Mouse (Mus musculus) retina, adult 2 months (tissue): ENCODE measurements around the gene Plekha8.

Experiments used
- DNase-seq: peaks from one replicate; pipeline ENCODE4 v3.0.0-alpha.2; 2012; ENCODE audit warnings: low read depth, low spot score

The Plekha8 gene

DNA sequence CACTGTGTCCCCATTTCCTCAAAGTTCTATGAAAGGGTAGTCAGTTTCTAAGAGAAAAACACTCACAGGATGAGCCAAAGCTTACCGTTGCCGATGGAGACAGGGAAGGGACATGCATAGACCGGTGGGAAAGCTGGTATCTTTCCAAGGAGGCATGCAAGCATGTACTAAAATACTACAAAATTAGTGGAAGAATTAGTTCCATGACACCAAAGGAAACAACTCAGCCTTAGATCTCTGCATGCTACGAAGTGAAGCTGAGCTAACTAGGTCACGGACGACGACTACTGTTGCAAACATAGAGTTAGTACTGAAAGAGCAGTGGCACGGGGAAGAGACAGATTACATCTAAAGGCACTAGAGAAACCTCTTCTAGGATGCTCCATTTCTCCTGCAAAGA lies 8.0 kb upstream of the Plekha8 start:
- no peak for DNase-seq

DNA sequence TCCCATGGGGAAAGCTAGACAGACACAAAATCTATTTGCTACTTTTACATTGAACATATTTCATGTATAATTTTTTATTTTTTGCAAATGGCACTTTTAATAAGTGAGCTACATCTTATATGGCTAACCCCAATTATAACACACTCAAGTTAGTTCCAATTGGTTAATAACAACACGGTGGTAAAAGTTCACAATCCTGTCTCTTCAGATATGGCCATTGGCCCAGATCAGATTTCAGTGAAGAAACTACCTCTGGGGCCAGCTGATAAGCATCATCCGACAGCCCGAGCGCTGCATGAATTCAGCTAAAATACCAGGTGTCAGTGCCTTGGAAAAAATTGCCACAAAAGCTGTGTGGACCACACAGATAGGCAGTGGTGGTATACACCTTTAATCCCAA lies 7.2 kb upstream of the Plekha8 start:
- no peak for DNase-seq

DNA sequence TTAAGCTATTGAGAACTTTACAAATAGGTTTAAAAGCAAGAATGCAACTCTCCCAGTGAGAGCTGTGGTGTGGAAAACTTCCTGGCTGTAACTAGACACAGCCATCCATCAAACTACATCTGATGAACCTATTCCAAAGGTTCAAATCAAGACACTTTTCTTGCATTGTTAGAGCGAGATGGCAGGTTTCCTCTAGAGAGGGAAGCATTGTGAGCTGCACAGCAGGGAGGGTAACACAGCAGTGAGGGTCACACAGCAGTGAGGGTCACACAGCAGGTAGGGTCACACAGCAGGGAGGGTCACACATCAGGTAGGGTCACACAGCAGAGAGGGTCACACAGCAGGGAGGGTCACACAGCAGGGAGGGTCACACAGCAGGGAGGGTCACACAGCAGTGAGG lies 6.7 kb upstream of the Plekha8 start:
- DNase-seq, result no peak

DNA sequence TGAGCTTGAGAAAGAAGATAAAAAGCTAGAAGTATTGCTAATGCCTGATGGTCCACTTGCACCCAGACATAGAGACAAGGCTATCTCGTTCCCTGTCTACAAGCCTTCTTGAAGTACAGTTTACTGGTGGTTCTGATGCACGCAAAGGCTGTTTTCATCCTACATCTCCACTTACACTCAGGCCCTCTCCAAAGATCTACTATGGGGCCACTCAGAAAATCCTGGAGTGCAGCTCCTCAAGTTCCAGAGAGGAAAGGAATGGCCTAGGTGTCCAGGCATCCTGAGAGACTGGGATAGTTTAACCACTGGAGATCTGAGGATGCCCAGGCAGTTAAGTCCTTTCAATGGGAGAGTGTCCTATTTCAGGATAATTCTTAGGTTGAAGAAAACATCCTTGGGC lies 4.2 kb upstream of the Plekha8 start:
- no peak for DNase-seq

DNA sequence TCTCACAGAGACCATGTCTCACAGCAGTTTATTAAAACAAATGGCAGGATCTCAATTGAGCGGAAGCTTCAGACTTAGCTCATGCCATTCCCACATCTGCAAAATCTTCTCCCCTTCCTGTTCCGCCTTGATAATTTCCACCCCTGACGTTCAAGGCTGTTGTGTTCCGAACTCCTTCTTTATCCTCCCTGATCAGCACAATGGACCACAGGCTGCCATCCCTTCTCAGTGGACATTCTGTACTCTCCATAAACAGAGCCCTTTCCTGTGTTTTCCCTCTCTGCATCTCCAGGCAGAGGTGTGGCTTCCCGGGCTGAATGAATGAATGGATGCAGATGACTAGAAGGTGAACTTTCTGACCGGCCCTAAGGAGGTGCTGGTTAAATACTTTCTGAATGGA lies 3.1 kb upstream of the Plekha8 start:
- DNase-seq, result no peak

DNA sequence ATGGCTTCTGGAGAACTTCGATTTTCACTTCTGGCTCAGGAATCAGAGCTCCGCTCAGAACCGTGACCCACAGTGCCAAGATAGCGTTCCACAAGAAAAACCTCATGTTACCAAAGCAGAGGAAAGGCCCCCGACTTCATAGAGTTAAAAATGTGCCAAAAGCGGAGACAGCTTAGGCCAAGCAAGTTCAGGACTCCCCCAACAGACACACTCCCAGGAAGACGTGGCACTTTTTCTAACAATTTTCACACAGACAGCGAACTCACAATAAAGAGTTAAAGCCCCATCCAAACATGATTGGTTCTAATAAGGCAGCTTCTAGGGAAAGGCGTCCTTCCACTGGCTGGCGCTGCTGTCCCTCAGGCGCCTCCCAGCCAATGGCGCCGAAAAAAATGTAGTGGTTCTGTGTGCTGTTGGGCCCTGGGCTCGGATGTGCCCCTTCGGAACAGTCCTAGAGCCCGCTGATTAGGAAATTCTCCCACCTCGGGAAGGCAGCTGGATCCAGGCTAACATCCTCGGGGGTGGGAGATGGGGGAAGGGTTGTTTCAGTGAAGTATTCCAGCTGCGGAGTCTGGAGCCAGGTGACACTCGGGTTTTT lies 1.9 kb upstream of the Plekha8 start:
- DNase-seq, result peak; percentile 81

DNA sequence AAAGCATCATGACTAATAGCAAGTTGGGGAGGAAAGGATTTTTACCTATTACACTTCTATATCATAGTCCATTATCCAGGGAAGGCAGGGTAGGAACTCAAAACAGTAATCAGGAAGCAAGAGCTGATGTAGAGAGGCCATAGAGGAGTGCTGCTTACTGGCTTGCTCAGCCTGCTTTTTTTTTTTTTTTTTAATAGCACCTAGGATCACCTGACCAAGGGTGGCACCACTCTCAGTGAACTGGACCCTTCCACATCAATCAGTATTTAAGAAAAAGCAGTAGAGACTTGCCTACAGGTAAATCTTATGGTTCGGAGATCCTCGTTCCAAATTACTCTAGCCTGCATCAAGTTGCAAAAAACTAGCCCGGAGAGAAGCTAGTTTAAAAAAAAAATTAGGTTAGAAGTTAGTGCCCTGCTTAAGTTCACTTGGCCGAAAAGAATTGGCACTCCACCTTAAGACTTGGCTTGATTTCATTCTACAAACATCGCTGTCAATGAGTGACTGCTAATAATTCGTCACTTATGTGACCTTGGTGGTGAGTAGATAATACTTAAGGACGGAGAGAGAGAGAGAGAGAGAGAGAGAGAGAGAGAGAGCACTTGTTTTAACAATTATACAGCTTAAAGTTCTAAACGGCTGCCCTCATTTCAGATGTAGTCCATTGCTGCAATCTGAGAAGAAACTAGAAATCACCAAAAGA lies 994 bp upstream of the Plekha8 start:
- no peak for DNase-seq

DNA sequence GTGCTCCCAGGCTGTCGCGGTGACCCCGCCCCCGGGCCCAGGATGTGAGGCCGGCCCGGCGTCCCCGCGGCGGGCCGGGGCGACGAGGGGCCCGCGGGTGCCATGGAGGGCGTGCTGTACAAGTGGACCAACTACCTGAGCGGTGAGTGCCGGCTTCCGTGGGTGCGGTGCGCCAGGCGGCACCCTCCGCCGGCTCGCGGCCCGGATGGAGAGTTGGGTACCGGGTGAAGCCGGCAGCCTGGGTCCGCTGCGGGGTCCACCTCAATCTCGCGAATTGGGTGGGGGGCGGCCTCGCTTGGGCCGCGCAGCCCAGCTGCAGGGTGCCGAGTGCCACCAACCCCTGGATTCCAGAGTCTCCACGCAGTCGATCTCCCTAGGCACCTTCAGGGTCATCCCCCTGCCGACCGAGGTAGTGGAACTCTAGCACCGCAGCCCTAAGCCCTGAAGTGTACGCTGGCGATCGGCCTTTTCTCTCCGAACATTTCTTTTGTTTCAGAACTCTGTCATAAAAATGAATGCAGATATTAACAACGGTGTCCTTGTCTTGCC lies 493 bp downstream of the Plekha8 start:
- DNase-seq, result no peak

DNA sequence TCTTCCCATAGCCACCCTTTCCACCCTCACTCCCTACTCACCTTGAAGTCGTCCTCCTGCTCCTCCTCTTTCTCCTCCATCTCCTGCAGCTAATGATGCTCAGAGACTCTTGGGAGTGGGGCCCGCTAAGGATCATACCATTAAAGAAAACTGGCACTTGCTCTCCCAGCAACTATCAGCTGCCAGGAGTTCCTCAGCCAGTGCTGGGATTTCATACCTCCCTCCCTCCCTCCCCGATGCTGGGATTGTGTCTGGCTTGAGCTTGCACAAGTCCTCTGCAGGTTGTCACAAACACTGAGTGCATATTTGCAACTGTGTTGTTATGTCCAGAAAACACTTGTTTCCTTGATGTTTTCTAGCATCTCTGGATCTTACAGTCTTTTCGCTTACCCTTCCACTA lies 2.3 kb downstream of the Plekha8 start, which contains the start of gene Fkbp14:
TSS of gene Fkbp14 (minus strand) at position 101 of the 400 bp plus-strand sequence.
- no peak for DNase-seq

DNA sequence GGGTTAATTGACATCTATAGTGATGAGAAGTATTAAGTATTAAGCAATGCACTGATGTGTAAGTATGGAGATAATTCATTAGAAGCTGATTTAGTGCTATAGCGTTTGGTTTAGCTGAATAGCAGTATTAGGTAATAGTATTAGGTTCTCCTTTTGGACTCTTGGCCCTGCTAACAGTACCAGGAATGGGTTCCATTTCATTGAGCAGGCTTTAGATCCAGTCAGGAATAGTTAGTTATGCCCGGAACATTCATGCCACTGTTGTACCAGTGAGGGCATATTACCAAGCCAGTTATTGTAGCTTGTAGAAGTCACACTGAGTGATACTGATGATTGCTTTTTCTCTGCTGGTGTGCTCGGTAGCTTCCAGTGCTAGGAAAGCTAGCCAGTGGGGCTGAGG lies 2.8 kb downstream of the Plekha8 start:
- DNase-seq, result no peak

DNA sequence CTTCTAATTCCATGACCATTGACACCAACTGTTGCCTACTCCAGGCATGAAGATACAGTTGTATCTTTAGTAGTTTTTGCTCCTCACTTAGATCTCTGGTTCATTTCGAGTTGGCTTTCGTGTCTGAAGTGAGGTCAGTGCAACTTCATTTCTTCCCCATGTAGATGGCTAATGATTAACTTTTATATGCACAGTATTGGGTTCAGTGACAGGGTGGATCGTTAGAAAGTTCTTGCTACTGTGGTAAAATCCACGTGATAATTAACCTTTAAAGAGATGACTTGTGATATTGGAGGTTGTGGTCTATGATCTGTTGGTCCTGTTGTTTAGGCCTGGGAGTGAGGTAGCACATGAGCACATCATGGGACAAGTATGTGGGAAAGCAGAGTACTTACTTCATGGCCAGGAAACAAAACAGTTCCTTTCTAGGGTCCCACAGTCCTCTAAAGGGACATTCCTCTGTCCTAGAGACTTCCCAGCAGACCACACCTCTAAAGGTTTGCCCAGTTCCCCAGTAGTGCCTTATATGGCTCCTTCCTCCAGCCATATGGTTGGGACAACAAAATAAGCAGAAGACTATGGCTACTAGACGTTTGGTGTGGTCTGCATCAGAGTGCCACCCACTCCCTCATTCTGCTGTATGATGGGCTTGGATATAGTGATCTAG lies 5.9 kb downstream of the Plekha8 start:
- DNase-seq, result no peak

DNA sequence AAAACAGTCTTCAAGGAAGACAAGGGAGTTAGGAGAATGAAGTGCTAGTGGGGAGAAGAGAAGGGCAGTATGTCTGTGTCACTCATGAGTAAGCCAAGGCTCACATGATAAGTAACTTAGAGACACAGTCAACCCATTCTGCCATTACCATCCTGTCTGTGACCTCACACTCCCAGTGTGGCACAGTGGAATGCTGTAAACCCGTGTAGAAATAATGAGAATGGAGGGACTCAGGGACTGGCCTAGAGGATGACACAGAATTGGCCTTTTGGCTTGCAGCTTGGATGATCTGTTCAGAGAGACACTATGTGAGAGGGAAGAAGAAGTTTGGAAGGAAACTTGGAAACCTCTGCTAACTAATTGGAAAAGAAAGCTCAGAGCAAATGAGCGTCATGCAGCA lies 8.0 kb downstream of the Plekha8 start:
- no peak for DNase-seq

DNA sequence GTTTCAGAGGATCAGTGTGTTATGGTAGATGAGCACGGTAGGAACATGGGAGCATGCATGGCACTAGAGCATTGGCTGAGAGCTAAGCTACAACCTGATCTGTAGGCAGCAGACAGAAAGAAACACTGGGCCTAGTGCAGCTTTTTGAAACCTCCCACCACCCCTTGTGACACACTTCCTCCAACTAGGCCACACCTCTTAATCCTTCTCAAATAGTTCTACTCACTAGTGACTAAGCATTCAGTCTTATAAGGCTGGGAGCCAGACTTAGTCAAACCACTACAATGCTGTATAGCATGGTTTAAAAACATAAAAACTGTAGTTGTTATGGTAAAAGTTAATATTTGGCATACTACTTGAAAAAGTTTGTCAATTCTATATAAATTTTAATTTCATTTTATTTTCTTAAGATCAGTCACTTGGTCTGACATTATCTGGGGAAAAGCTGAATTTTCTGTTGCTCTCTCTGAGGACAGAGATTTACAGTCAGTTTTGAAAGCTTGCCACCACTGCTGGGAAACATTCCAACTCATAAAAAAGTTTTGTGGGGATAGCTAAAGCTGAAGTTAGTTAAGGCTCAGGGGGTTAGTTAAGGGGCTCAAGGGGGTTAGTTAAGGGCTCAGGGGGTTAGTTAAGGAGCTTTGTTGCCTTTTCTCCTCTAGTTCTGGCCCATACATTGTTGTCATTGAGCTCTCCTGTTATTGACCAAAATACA lies 9.2 kb downstream of the Plekha8 start:
- no peak for DNase-seq

DNA sequence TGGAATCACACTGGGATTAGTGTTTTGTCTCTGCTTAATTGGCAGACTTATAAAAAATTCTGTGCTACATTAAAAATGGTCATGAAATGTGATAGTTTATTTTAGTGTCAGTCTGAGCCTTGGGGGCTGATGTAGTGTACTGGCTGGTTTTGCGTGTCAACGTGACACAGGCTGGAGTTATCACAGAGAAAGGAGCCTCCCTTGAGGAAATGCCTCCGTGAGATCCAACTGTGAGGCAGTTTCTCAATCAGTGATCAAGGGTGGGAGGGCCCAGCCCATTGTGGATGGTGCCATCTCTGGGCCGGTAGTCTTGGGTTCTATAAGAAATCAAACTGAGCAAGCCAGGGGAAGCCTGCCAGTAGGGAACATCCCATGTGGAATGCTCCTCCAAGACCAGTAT lies 11.3 kb downstream of the Plekha8 start:
- no peak for DNase-seq

DNA sequence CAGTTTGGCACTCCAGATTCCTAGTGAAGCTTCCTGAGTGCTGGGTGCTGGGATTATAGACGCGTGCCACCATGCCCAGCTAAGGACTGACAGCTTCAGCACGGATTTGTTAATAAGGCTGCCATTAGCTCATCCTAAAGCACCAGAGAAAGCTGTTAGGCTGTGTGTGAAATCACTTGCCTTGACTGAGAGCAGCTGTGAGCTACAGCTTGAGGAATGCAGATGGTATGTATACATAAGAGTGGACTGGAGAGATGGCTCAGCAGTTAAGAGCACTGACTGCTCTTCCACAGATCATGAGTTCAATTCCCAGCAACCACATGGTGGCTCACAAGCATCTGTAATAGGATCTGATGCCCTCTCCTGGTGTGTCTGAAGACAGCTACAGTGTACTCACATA lies 22.5 kb downstream of the Plekha8 start:
- no peak for DNase-seq

DNA sequence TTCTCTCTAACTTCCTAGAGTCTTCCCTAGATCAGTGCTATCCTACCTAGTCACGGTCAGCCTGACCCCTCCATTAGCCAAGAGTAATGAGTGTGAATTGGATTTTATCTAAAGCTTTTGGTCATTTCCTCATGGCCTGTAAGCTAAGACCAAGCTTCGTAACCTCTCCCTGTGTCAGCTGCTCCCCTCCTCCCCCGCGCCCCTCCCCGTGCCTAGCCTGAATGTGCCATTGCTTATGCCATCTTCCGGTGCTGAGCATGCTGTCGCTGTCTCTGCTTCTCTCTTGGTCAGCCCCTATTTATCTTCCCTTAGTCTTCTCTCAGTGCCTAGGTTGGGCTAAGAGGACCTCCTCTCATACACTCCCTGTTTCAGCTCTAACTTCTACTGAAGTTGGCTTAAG lies 24.6 kb downstream of the Plekha8 start:
- DNase-seq, result no peak

DNA sequence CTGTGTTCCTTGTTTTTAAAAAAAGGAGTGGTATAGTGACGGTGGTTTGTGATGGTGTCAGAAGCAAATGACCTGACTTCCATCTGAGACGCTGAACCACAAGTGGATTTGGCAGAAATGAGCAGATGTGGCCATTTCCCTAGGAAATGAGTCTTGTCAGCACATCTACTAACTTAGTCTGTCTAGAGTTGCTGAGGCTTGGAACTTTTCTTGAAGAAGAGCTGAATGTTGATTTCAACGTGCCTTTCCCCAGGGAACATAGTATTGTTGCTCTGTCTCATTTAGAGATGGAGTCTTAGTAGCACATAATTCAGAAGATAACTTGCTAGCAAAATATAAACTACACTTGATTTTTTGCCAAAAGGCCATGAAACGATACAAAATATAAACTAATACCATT lies 25.4 kb downstream of the Plekha8 start:
- no peak for DNase-seq

DNA sequence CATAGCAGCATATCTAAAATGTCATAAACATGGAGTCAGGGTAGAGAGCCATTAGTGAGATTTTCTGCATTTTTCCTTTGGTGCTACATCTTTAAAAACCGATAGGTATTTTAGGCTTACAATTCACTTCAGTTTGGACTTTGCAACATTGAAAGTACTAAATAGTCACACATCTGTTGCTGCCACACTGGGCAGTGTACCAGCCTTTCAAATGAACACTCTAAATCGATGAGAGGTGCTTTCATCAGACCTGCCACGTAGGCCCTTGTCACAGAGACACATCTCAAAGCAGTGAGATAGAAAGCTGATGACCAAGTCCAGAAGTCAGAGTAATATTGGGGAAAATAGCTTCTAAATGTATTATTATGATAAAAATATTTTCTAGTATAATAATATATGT lies 33.5 kb downstream of the Plekha8 start:
- DNase-seq, result no peak

DNA sequence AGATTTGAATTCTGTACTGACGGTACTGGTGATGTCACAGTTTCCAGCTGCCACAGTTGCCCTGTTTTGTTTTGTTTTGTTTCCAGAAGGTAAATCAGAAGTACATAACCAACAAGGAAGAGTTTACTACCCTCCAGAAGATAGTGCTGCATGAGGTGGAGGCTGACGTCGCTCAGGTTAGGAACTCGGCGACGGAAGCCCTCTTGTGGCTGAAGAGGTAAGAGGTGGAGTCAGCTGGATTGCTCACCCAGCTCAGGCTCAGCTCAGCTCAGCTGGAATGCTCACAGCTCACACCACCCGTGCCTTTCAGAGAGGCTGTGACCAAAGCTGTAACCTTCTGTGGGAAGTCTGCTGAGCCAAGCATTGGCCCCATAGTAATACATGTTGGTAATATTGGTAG lies 34.8 kb downstream of the Plekha8 start:
- DNase-seq, result peak; percentile 40

DNA sequence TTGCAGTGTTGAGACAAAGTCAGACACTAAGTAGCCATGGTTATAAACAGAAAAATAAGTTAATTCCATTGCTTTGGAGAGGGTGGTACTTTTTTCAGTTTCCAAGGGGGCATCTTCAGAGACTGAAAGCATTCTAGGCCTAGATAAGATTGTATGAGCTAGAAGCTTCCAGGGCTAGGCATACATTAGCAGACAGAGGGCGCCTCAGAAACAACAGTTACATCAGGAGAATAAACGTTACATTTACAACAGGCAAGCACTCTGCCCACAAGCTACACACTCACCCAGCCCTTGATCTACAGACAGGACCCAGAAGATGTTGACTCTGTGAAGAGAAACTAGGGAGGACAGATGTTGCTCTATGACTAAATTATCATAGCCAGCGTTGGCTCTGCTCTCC lies 36.6 kb downstream of the Plekha8 start:
- DNase-seq, result no peak

DNA sequence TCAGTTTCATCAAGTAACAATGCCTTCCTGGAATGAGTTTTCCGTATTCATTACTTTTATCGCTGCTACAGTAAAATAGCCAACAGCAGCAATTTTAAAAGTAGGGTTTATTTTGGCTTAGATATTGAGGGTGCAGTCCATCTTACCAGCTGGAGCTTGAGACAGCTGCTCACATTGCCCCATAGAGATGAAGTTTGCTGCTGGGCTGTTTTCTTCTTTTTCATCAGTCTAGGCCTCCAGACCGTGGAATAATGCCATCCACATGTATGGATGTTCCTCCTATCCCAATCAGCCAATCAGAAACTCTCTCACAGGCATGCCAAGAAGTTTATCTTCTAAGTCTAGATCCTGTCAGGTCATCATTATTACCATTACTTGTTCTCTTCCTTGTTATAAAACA lies 45.0 kb downstream of the Plekha8 start:
- DNase-seq, result no peak

DNA sequence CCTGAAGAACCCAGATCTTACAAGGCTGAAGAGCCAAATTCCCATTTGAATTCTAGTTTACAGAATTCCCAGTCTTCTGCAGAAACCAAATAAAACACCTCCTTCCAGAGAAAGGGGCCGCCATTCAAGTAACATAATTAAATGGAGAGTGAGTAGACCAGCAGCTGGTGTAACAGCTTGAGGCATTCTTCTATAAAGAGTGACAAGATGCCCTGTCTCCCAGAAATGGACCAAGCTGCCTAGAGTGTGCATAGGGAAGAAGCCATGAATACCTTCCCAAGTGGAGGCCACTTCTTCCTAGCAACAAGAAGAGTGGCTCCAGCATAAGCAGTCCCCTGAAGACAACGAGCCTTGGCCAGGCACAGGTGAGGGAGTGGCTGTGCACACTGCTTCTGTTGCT lies 47.0 kb downstream of the Plekha8 start:
- DNase-seq, result no peak
